Comparison of ENCODE assay signal across 18 mouse cellular contexts in genomic region chr13:98296072-98296471, GRCm38 (mm10). TPM values are rescaled to one million over a fixed set of nuclear protein-coding genes. Genes with fewer than 3 reads are reported as not detected.
DNase-seq lines count a peak whose midpoint lies in the region; ATAC-seq lines count a peak whose summit lies in the region.
"Had no signal": no experiment of that assay in that cellular context is flagged by ENCODE, and none has a peak within 500 bp of the region (broad histone marks: within the 10 kb centered on the region; RNA-seq: fewer than 3 reads in every experiment).

No protein-coding gene starts in this region.

- H3K9ac ChIP-seq in midbrain, embryonic 11.5 days (ENCODE audit: low read length): no peak overlapping the region
- no peak overlapping the region for H3K9ac ChIP-seq in midbrain, embryonic 16.5 days (ENCODE audit: low read depth, low read length)
- H3K9ac ChIP-seq in embryonic facial prominence, embryonic 14.5 days (ENCODE audit: low read depth, low read length): no peak overlapping the region
- H3K9ac ChIP-seq: hindbrain, embryonic 15.5 days; lung, embryonic 15.5 days had no signal

- no peaks in the 10 kb centered on the region for H3K4me1 ChIP-seq in midbrain, embryonic 11.5 days (ENCODE audit: control insufficient read depth, insufficient read depth, low read length)
- no peaks in the 10 kb centered on the region for H3K4me1 ChIP-seq in midbrain, embryonic 16.5 days (ENCODE audit: control insufficient read depth, insufficient read depth, low read length)
- no peaks in the 10 kb centered on the region for H3K4me1 ChIP-seq in embryonic facial prominence, embryonic 14.5 days (ENCODE audit: control insufficient read depth, insufficient read depth, low read length)
- H3K4me1 ChIP-seq: hindbrain, embryonic 15.5 days; lung, embryonic 15.5 days had no signal

- H3K36me3 ChIP-seq in midbrain, embryonic 11.5 days (ENCODE audit: control insufficient read depth, insufficient read depth, low read length): no peaks in the 10 kb centered on the region
- no peaks in the 10 kb centered on the region for H3K36me3 ChIP-seq in midbrain, embryonic 16.5 days (ENCODE audit: control insufficient read depth, insufficient read depth, low read length)
- no peaks in the 10 kb centered on the region for H3K36me3 ChIP-seq in embryonic facial prominence, embryonic 14.5 days (ENCODE audit: control insufficient read depth, insufficient read depth, low read length)
- H3K36me3 ChIP-seq: hindbrain, embryonic 15.5 days; lung, embryonic 15.5 days had no signal

- DNase-seq in midbrain, embryonic 11.5 days (ENCODE audit: low spot score, missing footprints): peak; percentile 19
- DNase-seq in NIH3T3 (ENCODE audit: low read depth): peak; percentile 48
- DNase-seq in embryonic facial prominence, embryonic 14.5 days (ENCODE audit: low spot score): peak; percentile 72
- DNase-seq in urinary bladder, postnatal 36 days (ENCODE audit: low spot score in 2 of 2): peak; percentile 35 to 47
- DNase-seq in testis, postnatal 10 days (ENCODE audit: low spot score): no peak
- no peak for DNase-seq in kidney, postnatal 14 days
- DNase-seq: cerebellum, postnatal 10 days; embryo, embryonic 11 days; kidney, adult 2 months; kidney, postnatal 36 days; midbrain, embryonic 14.5 days; thymus, postnatal 14 days had no signal

- no peaks in the 10 kb centered on the region for H3K27me3 ChIP-seq in midbrain, embryonic 11.5 days (ENCODE audit: control insufficient read depth, insufficient read depth, low read length)
- H3K27me3 ChIP-seq in midbrain, embryonic 16.5 days (ENCODE audit: control insufficient read depth, insufficient read depth, low read depth, low read length): no peaks in the 10 kb centered on the region
- no peaks in the 10 kb centered on the region for H3K27me3 ChIP-seq in embryonic facial prominence, embryonic 14.5 days (replicated peaks; ENCODE audit: control insufficient read depth, insufficient read depth, low read length)
- H3K27me3 ChIP-seq: hindbrain, embryonic 15.5 days; lung, embryonic 15.5 days had no signal

- H3K9me3 ChIP-seq in midbrain, embryonic 11.5 days (ENCODE audit: control insufficient read depth, low read length): no peaks in the 10 kb centered on the region
- H3K9me3 ChIP-seq in midbrain, embryonic 16.5 days (replicated peaks; ENCODE audit: control insufficient read depth, low read length, poor library complexity, severe bottlenecking): no peaks in the 10 kb centered on the region
- H3K9me3 ChIP-seq in embryonic facial prominence, embryonic 14.5 days (ENCODE audit: control insufficient read depth, low read length): no peaks in the 10 kb centered on the region
- H3K9me3 ChIP-seq: hindbrain, embryonic 15.5 days; lung, embryonic 15.5 days had no signal

- no peak overlapping the region for H3K4me3 ChIP-seq in midbrain, embryonic 11.5 days (ENCODE audit: low read depth, low read length)
- no peak overlapping the region for H3K4me3 ChIP-seq in midbrain, embryonic 16.5 days (ENCODE audit: low read depth, low read length)
- H3K4me3 ChIP-seq in embryonic facial prominence, embryonic 14.5 days (ENCODE audit: low read depth, low read length): no peak overlapping the region
- H3K4me3 ChIP-seq: hindbrain, embryonic 15.5 days; lung, embryonic 15.5 days had no signal

- H3K27ac ChIP-seq in midbrain, embryonic 11.5 days (ENCODE audit: low read depth, low read length): no peak overlapping the region
- no peak overlapping the region for H3K27ac ChIP-seq in midbrain, embryonic 16.5 days (ENCODE audit: low read length)
- no peak overlapping the region for H3K27ac ChIP-seq in embryonic facial prominence, embryonic 14.5 days (replicated peaks; ENCODE audit: low read depth, low read length)
- H3K27ac ChIP-seq: hindbrain, embryonic 15.5 days; lung, embryonic 15.5 days had no signal

- no peak overlapping the region for H3K4me2 ChIP-seq in midbrain, embryonic 11.5 days
- no peak overlapping the region for H3K4me2 ChIP-seq in midbrain, embryonic 16.5 days (ENCODE audit: low read length)
- no peak overlapping the region for H3K4me2 ChIP-seq in embryonic facial prominence, embryonic 14.5 days (ENCODE audit: low read depth, low read length)
- H3K4me2 ChIP-seq: heart, embryonic 11.5 days; hindbrain, embryonic 15.5 days; liver, embryonic 11.5 days; lung, embryonic 15.5 days had no signal

- no peak for ATAC-seq in midbrain, embryonic 11.5 days (ENCODE audit: low FRiP score)
- ATAC-seq in midbrain, embryonic 16.5 days: no peak
- peak; percentile 68; the same call in 1 of the 2 replicates for ATAC-seq in embryonic facial prominence, embryonic 14.5 days (ENCODE audit: low read depth)
- ATAC-seq: forebrain, embryonic 16.5 days had no signal

- 51% methylated on average over 5 of the region's 5 CpGs for WGBS in midbrain, embryonic 11.5 days
- WGBS in midbrain, embryonic 16.5 days: 53% methylated on average over 5 of the region's 5 CpGs
- 42% methylated on average over 5 of the region's 5 CpGs for WGBS in embryonic facial prominence, embryonic 14.5 days

RNA-seq across cellular contexts. Expression of gene Gm21976, which starts 16.4 kb away (rescaled TPM):
- polyA plus RNA-seq in midbrain, embryonic 11.5 days (2014; fragmentation: Nextera tagmentation; extraction: Ambion mirVana): not detected in 2 replicates
- polyA plus RNA-seq in midbrain, embryonic 16.5 days (2015; fragmentation: Nextera tagmentation; extraction: Ambion mirVana): not detected in 2 replicates
- not detected in 2 replicates for polyA plus RNA-seq in embryonic facial prominence, embryonic 14.5 days (2014; fragmentation: Nextera tagmentation; extraction: Ambion mirVana)
- polyA plus RNA-seq: forebrain, embryonic 16.5 days; heart, embryonic 11.5 days; hindbrain, embryonic 15.5 days; kidney, adult 2 months; liver, embryonic 11.5 days; lung, embryonic 15.5 days; midbrain, embryonic 14.5 days had no signal

RNA-seq across cellular contexts. Expression of gene Btf3, which starts 20.7 kb away (rescaled TPM):
- 823 and 852 TPM in 2 replicates for polyA plus RNA-seq in midbrain, embryonic 11.5 days (2014; fragmentation: Nextera tagmentation; extraction: Ambion mirVana)
- polyA plus RNA-seq in midbrain, embryonic 16.5 days (2015; fragmentation: Nextera tagmentation; extraction: Ambion mirVana): 461 and 495 TPM in 2 replicates
- polyA plus RNA-seq in embryonic facial prominence, embryonic 14.5 days (2014; fragmentation: Nextera tagmentation; extraction: Ambion mirVana): 674 and 695 TPM in 2 replicates

RNA-seq across cellular contexts. Expression of gene Ankra2, which starts 33.2 kb away (rescaled TPM):
- 40.6 and 41.9 TPM in 2 replicates for polyA plus RNA-seq in midbrain, embryonic 11.5 days (2014; fragmentation: Nextera tagmentation; extraction: Ambion mirVana)
- polyA plus RNA-seq in midbrain, embryonic 16.5 days (2015; fragmentation: Nextera tagmentation; extraction: Ambion mirVana): 76.0 and 88.0 TPM in 2 replicates
- polyA plus RNA-seq in embryonic facial prominence, embryonic 14.5 days (2014; fragmentation: Nextera tagmentation; extraction: Ambion mirVana): 26.6 and 30.2 TPM in 2 replicates

RNA-seq across cellular contexts. Expression of gene Utp15, which starts 33.2 kb away (rescaled TPM):
- polyA plus RNA-seq in midbrain, embryonic 11.5 days (2014; fragmentation: Nextera tagmentation; extraction: Ambion mirVana): 40.4 and 42.9 TPM in 2 replicates
- 33.2 and 34.7 TPM in 2 replicates for polyA plus RNA-seq in midbrain, embryonic 16.5 days (2015; fragmentation: Nextera tagmentation; extraction: Ambion mirVana)
- polyA plus RNA-seq in embryonic facial prominence, embryonic 14.5 days (2014; fragmentation: Nextera tagmentation; extraction: Ambion mirVana): 20.8 and 26.8 TPM in 2 replicates

RNA-seq across cellular contexts. Expression of gene Foxd1, which starts 58.0 kb away (rescaled TPM):
- polyA plus RNA-seq in midbrain, embryonic 11.5 days (2014; fragmentation: Nextera tagmentation; extraction: Ambion mirVana): 4.4 and 5.2 TPM in 2 replicates
- 0.49 and 0.52 TPM in 2 replicates for polyA plus RNA-seq in midbrain, embryonic 16.5 days (2015; fragmentation: Nextera tagmentation; extraction: Ambion mirVana)
- polyA plus RNA-seq in embryonic facial prominence, embryonic 14.5 days (2014; fragmentation: Nextera tagmentation; extraction: Ambion mirVana): 2.9 and 3.6 TPM in 2 replicates
- polyA plus RNA-seq: liver, embryonic 11.5 days had no signal

Comparison
In these comparisons a context has a peak if more than half of its experiments do, and no peak if none do; other contexts are left out.
1. DNase-seq: peak in midbrain, embryonic 11.5 days (single experiment), NIH3T3 (single experiment), embryonic facial prominence, embryonic 14.5 days (single experiment) and urinary bladder, postnatal 36 days (2 of 2); none in testis, postnatal 10 days (single experiment) and kidney, postnatal 14 days (single experiment).